Mouse (Mus musculus) heart, adult 2 months (tissue): ENCODE results near the gene Kalrn.

ENCODE experiments used
- CTCF ChIP-seq: fragments of 200-600 bp; IDR thresholded peaks from 2 replicates; pipeline ENCODE4 v1.8.1; 2022; ENCODE audit warnings: antibody characterized with exemption, mild to moderate bottlenecking, moderate library complexity
- EP300 ChIP-seq: fragments of 200-500 bp; IDR thresholded peaks from 2 replicates; pipeline ENCODE4 v1.6.1; 2011; ENCODE audit warnings: low read depth, low read length, control low read depth; ENCODE audit not compliant: insufficient read depth
- POLR2A ChIP-seq: fragments of 200-500 bp; IDR thresholded peaks from 2 replicates; pipeline ENCODE4 v1.6.1; 2011; ENCODE audit warnings: mild to moderate bottlenecking, low read depth, low read length, control low read depth; ENCODE audit not compliant: insufficient read depth

- TF ChIP-seq CTCF (no peak), POLR2A (no peak), EP300 (no peak)
Observed at GRCm38 (mm10) chr16:34601954-34602353, 28.6 kb upstream of the Kalrn start.
